Mouse (Mus musculus): ENCODE measurements around the gene Ift57.
A peak's percentile ranks its signal among the peaks of the same experiment; 100 is the strongest.

Gene Ift57

GRCm38 (mm10) chr16:49698620-49699525 lies at the start of gene Ift57:
Ift57 (plus strand) TSS chr16:49699233.
- DNase-seq: peak; percentile 99

DNA sequence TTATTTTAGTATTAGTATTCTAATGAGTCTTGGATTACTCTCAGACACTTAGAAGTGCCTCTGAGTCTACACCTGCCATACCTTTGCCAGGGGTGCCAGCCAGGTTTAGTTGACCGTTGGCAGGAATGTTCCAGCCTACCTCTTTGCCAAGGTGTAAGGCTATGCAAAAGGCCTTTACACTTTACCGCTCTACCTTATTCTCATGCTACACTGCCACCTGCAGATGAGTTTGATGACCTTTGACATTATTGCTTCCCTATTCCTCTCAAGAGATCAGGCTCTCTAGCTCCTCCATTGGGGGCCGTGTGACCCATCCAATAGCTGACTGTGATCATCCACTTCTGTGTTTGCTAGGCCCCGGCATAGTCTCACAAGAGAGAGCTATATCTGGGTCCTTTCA lies 41.9 kb upstream of the Ift57 start:
- no peak for DNase-seq

- no peak for DNase-seq
These were observed 41.0 kb upstream of the Ift57 start for GRCm38 (mm10) chr16:49658029-49658428.

- no peak for DNase-seq
These were observed 39.9 kb upstream of the Ift57 start for GRCm38 (mm10) chr16:49659131-49659530.

DNA sequence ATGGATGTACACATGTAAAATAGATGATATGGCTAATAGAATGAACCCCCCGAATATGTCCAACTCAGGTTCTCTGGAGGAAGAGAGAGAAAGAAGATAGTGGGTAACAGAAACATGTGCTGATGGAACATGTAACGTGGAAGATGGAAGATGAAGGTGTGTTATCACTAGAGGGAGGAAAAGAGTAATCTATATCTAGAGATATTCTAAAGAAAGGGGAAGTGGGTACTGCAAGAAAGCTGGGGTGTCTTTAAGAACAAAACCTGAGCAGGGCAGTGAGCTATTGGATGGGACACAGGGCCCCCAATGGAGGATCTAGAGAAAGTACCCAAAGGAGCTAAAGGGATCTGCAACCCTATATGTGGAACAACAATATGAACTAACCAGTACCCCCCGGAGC lies 38.9 kb upstream of the Ift57 start:
- DNase-seq: no peak

GRCm38 (mm10) chr16:49662201-49662600 lies 36.8 kb upstream of the Ift57 start:
- DNase-seq: no peak

DNA sequence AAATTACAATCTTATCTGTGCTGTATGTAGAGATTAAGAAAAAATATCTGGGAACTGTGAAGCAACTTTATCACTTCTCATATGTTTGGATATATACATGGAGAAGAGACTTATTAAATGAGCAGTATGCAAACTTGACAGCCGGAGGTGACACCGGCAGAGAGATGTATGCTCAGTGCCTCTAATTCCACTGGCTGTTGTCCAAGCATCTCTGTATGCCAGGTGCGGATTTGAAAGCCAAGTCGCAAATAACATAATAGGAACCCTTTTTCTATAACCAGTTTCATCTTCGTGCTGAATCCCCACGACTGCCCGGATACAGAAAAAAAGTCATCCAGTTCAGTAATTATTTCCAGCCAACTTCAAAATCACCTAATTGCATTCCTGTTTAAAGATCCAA lies 34.4 kb upstream of the Ift57 start:
- DNase-seq: no peak

GRCm38 (mm10) chr16:49679666-49680065 lies 19.4 kb upstream of the Ift57 start:
- DNase-seq: no peak

DNA sequence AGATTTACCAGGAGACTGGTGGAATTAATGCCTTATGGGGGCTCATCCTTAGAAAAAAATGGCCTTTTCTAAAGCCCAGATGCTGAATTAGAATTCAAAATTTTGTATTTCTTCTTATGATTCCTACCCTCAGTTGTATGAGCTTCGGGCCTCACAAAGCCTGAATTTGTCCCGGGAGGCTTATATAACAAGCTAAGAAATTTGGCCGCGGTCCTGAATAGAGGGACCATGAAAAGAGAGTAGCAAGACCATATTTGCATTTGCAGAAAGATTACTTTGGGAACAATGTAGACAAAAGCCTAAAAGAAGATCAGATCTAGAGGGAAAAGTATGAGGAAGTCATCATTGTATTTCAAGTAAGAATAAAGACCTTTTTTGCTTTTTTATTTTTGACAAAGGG lies 14.1 kb upstream of the Ift57 start:
- DNase-seq: no peak

DNA sequence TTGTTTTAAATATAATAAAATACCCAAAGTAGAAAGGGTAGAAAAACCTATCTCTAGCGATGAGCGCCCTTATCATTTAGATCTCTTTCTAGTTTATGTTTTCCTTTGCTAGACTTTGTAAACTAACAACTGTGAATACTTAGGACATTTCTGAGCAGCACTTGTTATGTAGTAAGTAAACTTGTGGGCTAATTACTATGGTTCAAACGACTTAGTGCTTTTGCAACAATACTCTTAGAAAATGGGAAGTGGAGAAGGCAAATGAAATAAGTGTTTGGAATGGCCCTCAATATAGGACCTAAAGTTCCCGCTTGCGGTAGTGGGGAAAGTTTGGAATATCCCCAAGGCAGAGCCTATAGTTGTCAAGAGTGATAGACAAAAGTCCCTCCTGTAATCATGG lies 788 bp downstream of the Ift57 start:
- no peak for DNase-seq

DNA sequence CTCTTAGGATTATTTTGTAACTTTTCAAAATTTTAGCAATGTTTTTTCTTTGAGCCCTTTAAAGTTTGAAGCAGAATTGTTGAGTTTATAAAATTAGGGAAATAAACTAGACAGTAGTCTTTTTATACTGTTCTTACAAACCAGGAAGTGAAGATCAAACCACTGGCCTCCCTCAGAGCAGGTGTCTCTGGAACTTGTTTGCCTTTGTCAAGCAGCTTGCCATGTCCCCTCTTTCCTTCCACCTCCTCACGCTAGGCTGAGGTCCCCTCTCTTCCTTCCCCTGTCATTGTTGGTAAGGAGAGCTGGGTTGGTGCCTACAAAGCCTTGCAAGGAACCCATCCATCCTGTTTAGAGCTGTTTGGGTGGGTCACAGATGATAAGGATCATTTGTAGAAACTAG lies 9.0 kb downstream of the Ift57 start:
- DNase-seq: no peak

- DNase-seq: no peak
These were observed 11.2 kb downstream of the Ift57 start for GRCm38 (mm10) chr16:49710188-49710587.

- no peak for DNase-seq
These were observed 14.3 kb downstream of the Ift57 start for GRCm38 (mm10) chr16:49713302-49713701.

DNA sequence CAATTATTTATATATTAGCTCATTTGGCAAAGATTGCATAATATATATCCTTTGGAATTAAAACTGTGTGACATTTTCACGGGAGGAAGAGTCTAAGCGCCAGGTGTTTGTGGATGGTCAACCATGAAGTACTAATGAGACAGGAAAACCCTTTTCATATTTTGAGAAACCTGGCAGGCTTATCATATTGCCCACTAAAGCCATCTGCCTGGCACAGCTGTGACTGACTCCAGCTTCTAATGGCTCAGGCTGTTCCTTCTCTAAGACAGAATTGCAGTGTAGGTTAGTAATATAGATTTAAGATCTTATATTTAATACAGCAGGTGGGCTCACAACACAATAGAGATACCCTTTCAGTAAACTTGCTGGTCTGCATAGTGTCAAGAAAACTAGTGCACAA lies 21.6 kb downstream of the Ift57 start:
- no peak for DNase-seq

DNA sequence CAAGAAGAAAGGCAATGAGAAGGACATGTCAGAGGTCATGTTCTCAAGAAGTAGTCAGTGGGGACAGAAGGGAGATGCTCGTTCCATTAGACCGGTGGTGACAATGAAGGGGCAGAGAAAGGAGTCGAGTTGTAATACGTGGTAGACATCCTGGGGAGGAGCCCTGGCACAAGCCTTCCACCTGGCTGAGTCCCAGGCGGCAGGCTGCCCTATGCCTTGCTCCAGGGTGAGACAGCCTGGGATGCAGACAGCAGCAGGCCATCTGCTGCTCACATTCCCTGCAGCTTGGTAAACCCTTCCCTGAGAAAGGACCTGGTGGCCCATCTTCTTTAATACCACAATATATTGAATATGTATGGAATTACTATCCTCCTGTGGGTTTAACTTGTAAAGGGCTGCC lies 22.6 kb downstream of the Ift57 start:
- no peak for DNase-seq

DNA sequence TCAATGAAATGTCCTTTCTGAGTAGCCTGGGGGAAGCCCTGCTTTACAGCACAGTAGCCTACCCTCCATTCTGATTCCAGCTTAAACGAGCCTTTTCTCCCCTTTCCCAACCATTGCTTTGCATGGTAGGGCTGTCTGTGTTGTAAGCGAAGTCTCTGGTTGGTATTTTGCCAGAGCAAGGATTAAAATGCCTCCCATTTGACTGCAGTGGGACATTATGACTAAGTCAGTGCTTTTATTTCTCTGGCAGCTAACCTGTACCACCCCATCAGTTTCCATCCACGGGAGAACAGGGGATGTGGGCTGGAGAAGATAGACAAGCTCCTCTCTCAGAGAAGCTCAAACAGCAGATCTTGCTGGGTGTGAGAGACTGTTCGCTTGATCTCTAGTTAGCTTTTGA lies 24.2 kb downstream of the Ift57 start:
- DNase-seq: no peak

DNA sequence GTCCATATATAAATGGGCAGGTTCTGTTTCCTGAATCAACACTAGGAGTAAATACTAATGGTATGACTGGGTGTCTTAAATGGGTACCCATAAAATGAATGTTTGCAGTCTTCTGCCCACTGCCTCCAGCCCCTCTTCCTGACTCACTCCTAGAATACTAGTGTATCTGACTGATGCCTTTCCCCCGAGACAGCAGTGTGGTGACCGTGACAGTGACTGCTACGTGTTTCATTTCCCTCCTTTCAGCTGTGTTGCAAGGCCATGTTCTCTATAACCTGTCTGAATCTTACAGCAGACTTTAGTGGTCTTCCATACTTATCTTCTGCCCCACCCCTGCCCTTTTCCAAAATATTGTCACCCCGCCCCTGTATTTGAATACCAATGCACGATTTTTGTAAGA lies 25.2 kb downstream of the Ift57 start:
- no peak for DNase-seq

DNA sequence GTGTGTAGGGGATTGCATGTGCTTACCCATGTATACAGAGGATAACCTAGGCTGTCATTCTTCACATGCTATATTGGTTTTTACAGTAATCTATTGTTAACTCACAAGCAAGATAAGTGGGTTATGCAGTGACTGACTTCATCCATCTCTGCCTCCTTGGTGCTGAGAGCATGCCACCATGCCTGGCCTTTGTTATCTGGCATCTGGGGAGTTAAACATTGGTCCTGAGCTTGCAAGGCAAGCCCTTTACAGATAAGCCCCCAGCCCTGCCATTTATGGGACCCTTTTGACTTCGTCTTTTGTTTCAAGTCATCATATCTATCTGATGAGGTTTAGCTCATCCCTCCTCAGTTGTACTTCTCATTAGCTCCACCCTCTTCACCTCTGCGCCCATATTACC lies 25.9 kb downstream of the Ift57 start:
- DNase-seq: no peak

- DNase-seq: no peak
These were observed 26.4 kb downstream of the Ift57 start for GRCm38 (mm10) chr16:49725446-49725845.

DNA sequence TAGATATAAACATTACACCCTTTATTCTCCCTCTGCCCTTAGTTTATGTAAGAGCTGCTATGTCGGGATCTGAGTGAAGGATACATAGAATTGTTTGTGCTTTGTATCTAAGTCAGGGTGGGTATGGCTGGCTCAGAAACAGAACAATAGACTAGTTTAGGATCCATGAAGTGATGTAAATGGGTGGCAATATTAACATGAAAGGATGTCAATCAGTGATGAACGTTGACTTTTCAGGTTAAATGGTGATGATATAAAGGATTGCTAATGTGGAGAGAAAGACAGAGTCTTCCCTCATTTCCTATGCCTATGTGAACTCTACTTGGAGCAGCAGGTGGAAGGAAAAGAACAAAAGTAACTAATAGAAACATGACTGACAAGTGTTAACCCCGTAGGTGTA lies 27.2 kb downstream of the Ift57 start:
- no peak for DNase-seq

GRCm38 (mm10) chr16:49726761-49727160 lies 27.7 kb downstream of the Ift57 start:
- no peak for DNase-seq

- no peak for DNase-seq
These were observed 37.5 kb downstream of the Ift57 start for GRCm38 (mm10) chr16:49736536-49736935.

- no peak for DNase-seq
These were observed 48.3 kb downstream of the Ift57 start for GRCm38 (mm10) chr16:49747360-49747759.

GRCm38 (mm10) chr16:49752906-49753305 lies 53.9 kb downstream of the Ift57 start:
- DNase-seq: no peak

- DNase-seq: no peak
These were observed 54.3 kb downstream of the Ift57 start for GRCm38 (mm10) chr16:49753318-49753717.
